Mouse (Mus musculus): ENCODE results near the gene Klhl12.
A peak's percentile ranks its signal among the peaks of the same experiment; 100 is the strongest.
"Not testable (repeated sequence)": the region's sequence is repeated elsewhere in the genome, so short reads cannot be mapped to it uniquely, and the experiment has no call there.

Gene Klhl12

GRCm38 (mm10) chr1:134515891-134516290 lies 60.6 kb downstream of the Klhl12 start:
- Histone ChIP-seq H3K27me3 (ENCODE audit: control insufficient read depth, insufficient read depth, low read length, poor library complexity, severe bottlenecking) (no peaks in the 10 kb centered on the region), H3K36me3 (ENCODE audit: control insufficient read depth, insufficient read depth, low read length, poor library complexity, severe bottlenecking) (no peaks in the 10 kb centered on the region)
- no peak for DNase-seq (ENCODE audit: low read depth, low spot score)

- DNase-seq (ENCODE audit: low read depth, low spot score), result no peak
- Histone ChIP-seq H3K27me3 (ENCODE audit: control insufficient read depth, insufficient read depth, low read length, poor library complexity, severe bottlenecking) (no peaks in the 10 kb centered on the region), H3K36me3 (ENCODE audit: control insufficient read depth, insufficient read depth, low read length, poor library complexity, severe bottlenecking) (no peaks in the 10 kb centered on the region)
Measured at GRCm38 (mm10) chr1:134516491-134517198, 61.3 kb downstream of the Klhl12 start.

- not testable (repeated sequence) for H3K27me3 ChIP-seq (ENCODE audit: control insufficient read depth, insufficient read depth, low read length, poor library complexity, severe bottlenecking); DNase-seq (ENCODE audit: low read depth, low spot score); H3K36me3 ChIP-seq (ENCODE audit: control insufficient read depth, insufficient read depth, low read length, poor library complexity, severe bottlenecking)
Measured at GRCm38 (mm10) chr1:134517841-134518240, 62.5 kb downstream of the Klhl12 start.

GRCm38 (mm10) chr1:134518677-134519076 lies 63.3 kb downstream of the Klhl12 start:
- DNase-seq (ENCODE audit: low read depth, low spot score), result peak; percentile 69
- no peaks in the 10 kb centered on the region for H3K27me3 ChIP-seq (ENCODE audit: control insufficient read depth, insufficient read depth, low read length, poor library complexity, severe bottlenecking)
- no peaks in the 10 kb centered on the region for H3K36me3 ChIP-seq (ENCODE audit: control insufficient read depth, insufficient read depth, low read length, poor library complexity, severe bottlenecking)

- not testable (repeated sequence) for DNase-seq (ENCODE audit: low read depth, low spot score); H3K36me3 ChIP-seq (ENCODE audit: control insufficient read depth, insufficient read depth, low read length, poor library complexity, severe bottlenecking); H3K27me3 ChIP-seq (ENCODE audit: control insufficient read depth, insufficient read depth, low read length, poor library complexity, severe bottlenecking)
Measured at GRCm38 (mm10) chr1:134519201-134519600, 63.9 kb downstream of the Klhl12 start.

GRCm38 (mm10) chr1:134520001-134520721 lies 64.8 kb downstream of the Klhl12 start:
- DNase-seq (ENCODE audit: low read depth, low spot score), result no peak
- H3K27me3 ChIP-seq (ENCODE audit: control insufficient read depth, insufficient read depth, low read length, poor library complexity, severe bottlenecking), result no peaks in the 10 kb centered on the region
- no peaks in the 10 kb centered on the region for H3K36me3 ChIP-seq (ENCODE audit: control insufficient read depth, insufficient read depth, low read length, poor library complexity, severe bottlenecking)

GRCm38 (mm10) chr1:134521163-134521562 lies 65.8 kb downstream of the Klhl12 start:
- no peak for DNase-seq (ENCODE audit: low read depth, low spot score)
- H3K27me3 ChIP-seq (ENCODE audit: control insufficient read depth, insufficient read depth, low read length, poor library complexity, severe bottlenecking), result no peaks in the 10 kb centered on the region
- no peaks in the 10 kb centered on the region for H3K36me3 ChIP-seq (ENCODE audit: control insufficient read depth, insufficient read depth, low read length, poor library complexity, severe bottlenecking)

- H3K27me3 ChIP-seq (ENCODE audit: control insufficient read depth, insufficient read depth, low read length, poor library complexity, severe bottlenecking), result no peaks in the 10 kb centered on the region
- H3K36me3 ChIP-seq (ENCODE audit: control insufficient read depth, insufficient read depth, low read length, poor library complexity, severe bottlenecking), result no peaks in the 10 kb centered on the region
- no peak for DNase-seq (ENCODE audit: low read depth, low spot score)
Measured at GRCm38 (mm10) chr1:134522325-134522724, 67.0 kb downstream of the Klhl12 start.

- H3K36me3 ChIP-seq (ENCODE audit: control insufficient read depth, insufficient read depth, low read length, poor library complexity, severe bottlenecking), result no peaks in the 10 kb centered on the region
- peak; percentile 64 for DNase-seq (ENCODE audit: low read depth, low spot score)
- no peaks in the 10 kb centered on the region for H3K27me3 ChIP-seq (ENCODE audit: control insufficient read depth, insufficient read depth, low read length, poor library complexity, severe bottlenecking)
Measured at GRCm38 (mm10) chr1:134524424-134524823, 69.1 kb downstream of the Klhl12 start.

GRCm38 (mm10) chr1:134525015-134525414 lies 69.7 kb downstream of the Klhl12 start:
- DNase-seq (ENCODE audit: low read depth, low spot score), result no peak
- Histone ChIP-seq H3K36me3 (ENCODE audit: control insufficient read depth, insufficient read depth, low read length, poor library complexity, severe bottlenecking) (no peaks in the 10 kb centered on the region), H3K27me3 (ENCODE audit: control insufficient read depth, insufficient read depth, low read length, poor library complexity, severe bottlenecking) (no peaks in the 10 kb centered on the region)

GRCm38 (mm10) chr1:134526752-134527151 lies 71.4 kb downstream of the Klhl12 start:
- DNase-seq (ENCODE audit: low read depth, low spot score), result no peak
- no peaks in the 10 kb centered on the region for H3K36me3 ChIP-seq (ENCODE audit: control insufficient read depth, insufficient read depth, low read length, poor library complexity, severe bottlenecking)
- H3K27me3 ChIP-seq (ENCODE audit: control insufficient read depth, insufficient read depth, low read length, poor library complexity, severe bottlenecking), result no peaks in the 10 kb centered on the region

- Histone ChIP-seq H3K36me3 (ENCODE audit: control insufficient read depth, insufficient read depth, low read length, poor library complexity, severe bottlenecking) (no peaks in the 10 kb centered on the region), H3K27me3 (ENCODE audit: control insufficient read depth, insufficient read depth, low read length, poor library complexity, severe bottlenecking) (no peaks in the 10 kb centered on the region)
- no peak for DNase-seq (ENCODE audit: low read depth, low spot score)
Measured at GRCm38 (mm10) chr1:134530618-134531017, 75.3 kb downstream of the Klhl12 start.

- H3K27me3 ChIP-seq (ENCODE audit: control insufficient read depth, insufficient read depth, low read length, poor library complexity, severe bottlenecking); DNase-seq (ENCODE audit: low read depth, low spot score); H3K36me3 ChIP-seq (ENCODE audit: control insufficient read depth, insufficient read depth, low read length, poor library complexity, severe bottlenecking): not testable (repeated sequence)
Measured at GRCm38 (mm10) chr1:134533710-134534109, 78.4 kb downstream of the Klhl12 start.

GRCm38 (mm10) chr1:134535054-134535453 lies 79.7 kb downstream of the Klhl12 start:
- Histone ChIP-seq H3K36me3 (ENCODE audit: control insufficient read depth, insufficient read depth, low read length, poor library complexity, severe bottlenecking) (no peaks in the 10 kb centered on the region), H3K27me3 (ENCODE audit: control insufficient read depth, insufficient read depth, low read length, poor library complexity, severe bottlenecking) (no peaks in the 10 kb centered on the region)
- DNase-seq (ENCODE audit: low read depth, low spot score), result no peak

- no peak for DNase-seq (ENCODE audit: low read depth, low spot score)
- Histone ChIP-seq H3K27me3 (ENCODE audit: control insufficient read depth, insufficient read depth, low read length, poor library complexity, severe bottlenecking) (no peaks in the 10 kb centered on the region), H3K36me3 (ENCODE audit: control insufficient read depth, insufficient read depth, low read length, poor library complexity, severe bottlenecking) (no peaks in the 10 kb centered on the region)
Measured at GRCm38 (mm10) chr1:134535513-134535912, 80.2 kb downstream of the Klhl12 start.

Measured in splenic B cell, adult 2 months (primary cell).